Mouse (Mus musculus) stomach, postnatal 0 days (tissue): ENCODE measurements around the gene Plekhm1. TPM values are rescaled to one million over a fixed set of nuclear protein-coding genes. Genes with fewer than 3 reads are reported as not detected.

Experiments
- ATAC-seq: fragments of 200-750 bp; cut with Nextera tagmentation; 2 replicates; pipeline ENCODE4 v1.8.0; 2017; ENCODE audit not compliant: low FRiP score, low TSS enrichment
- DNase-seq: peaks from one replicate; pipeline ENCODE4 v3.0.0-alpha.2; 2016; ENCODE audit warnings: low spot score
- H3K27ac ChIP-seq: fragments of 300-500 bp; sonication (generic); replicated peaks from 2 replicates; pipeline ENCODE4 v1.5.1; 2014; ENCODE audit warnings: mild to moderate bottlenecking, control low read depth
- H3K27me3 ChIP-seq: fragments of 300-500 bp; sonication (generic); 2 replicates; pipeline ENCODE4 v1.6.1; 2014; ENCODE audit warnings: low read length; ENCODE audit not compliant: control insufficient read depth, insufficient read depth
- H3K36me3 ChIP-seq: fragments of 300-500 bp; sonication (generic); 2 replicates; pipeline ENCODE4 v1.6.1; 2014; ENCODE audit warnings: low read length, mixed read lengths; ENCODE audit not compliant: control insufficient read depth, insufficient read depth
- H3K4me1 ChIP-seq: fragments of 300-500 bp; sonication (generic); replicated peaks from 2 replicates; pipeline ENCODE4 v1.6.1; 2014; ENCODE audit warnings: antibody characterized with exemption; ENCODE audit not compliant: control insufficient read depth, insufficient read depth
- H3K4me2 ChIP-seq: fragments of 300-500 bp; sonication (generic); replicated peaks from 2 replicates; pipeline ENCODE4 v1.6.1; 2014; ENCODE audit warnings: low read depth, mild to moderate bottlenecking, control low read depth, moderate library complexity
- H3K4me3 ChIP-seq: fragments of 300-500 bp; sonication (generic); 2 replicates; pipeline ENCODE4 v1.5.1; 2014; ENCODE audit warnings: low read depth, low read length, control low read depth
- H3K9ac ChIP-seq: fragments of 300-500 bp; sonication (generic); 2 replicates; pipeline ENCODE4 v1.6.1; 2014; ENCODE audit warnings: mild to moderate bottlenecking, low read length, control low read depth, mixed read lengths
- H3K9me3 ChIP-seq: fragments of 300-500 bp; sonication (generic); 2 replicates; pipeline ENCODE4 v1.6.1; 2016; ENCODE audit warnings: low read length; ENCODE audit not compliant: control insufficient read depth
- CTCF ChIP-seq: IDR thresholded peaks from 2 replicates; pipeline ENCODE4 v1.5.1; 2016; ENCODE audit warnings: antibody characterized with exemption, low read depth, mild to moderate bottlenecking, moderate library complexity
- EP300 ChIP-seq: optimal IDR thresholded peaks from 2 replicates; pipeline ENCODE3; 2016; ENCODE audit warnings: antibody characterized with exemption
- WGBS: fragments of 180-500 bp; shearing (Covaris S2); extraction: QIAGEN DNeasy Blood & Tissue Kit; methylation state at CpG from one replicate; pipeline ENCODE4 v1.1.7; 2014; 5-methylcytosine and 5-hydroxymethylcytosine counted together
- polyA plus RNA-seq: library from polyadenylated mRNA; unstranded; fragments of >200 nt; fragmentation: Nextera tagmentation; extraction: Ambion mirVana; gene quantifications from 2 replicates; pipeline ENCODE4 v1.2.1, GENCODE M21; 2015

Gene Plekhm1
- polyA plus RNA-seq, 1 experiment from 2014 or later = 3.6 TPM

DNA sequence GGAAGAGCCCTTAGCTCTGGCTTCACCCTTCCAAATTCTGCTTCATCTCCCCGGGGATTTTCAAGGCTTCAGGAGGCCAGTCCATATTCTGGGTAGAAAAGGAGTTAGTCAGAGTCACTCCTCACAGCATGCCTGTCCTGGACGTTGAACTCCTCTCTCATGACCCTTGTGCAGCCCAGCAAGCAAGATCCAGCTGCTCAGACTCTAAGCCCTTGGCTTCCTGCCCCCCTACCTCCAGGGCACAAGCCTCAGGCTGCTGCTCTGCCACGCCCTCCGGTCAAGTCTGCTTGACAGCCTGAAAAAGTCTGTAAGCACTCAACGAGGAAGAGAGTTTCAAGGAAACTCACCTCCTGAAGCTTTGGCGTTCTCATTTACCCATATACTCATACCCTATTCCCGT, 5.9 kb downstream of the Plekhm1 start:
- no peaks in the 10 kb centered on the region for H3K4me1 ChIP-seq
- no peaks in the 10 kb centered on the region for H3K36me3 ChIP-seq
- no peaks in the 10 kb centered on the region for H3K9me3 ChIP-seq
- no peak overlapping the region for H3K4me3 ChIP-seq
- no peak overlapping the region for H3K9ac ChIP-seq
- H3K27ac ChIP-seq = no peak overlapping the region
- ATAC-seq = peak; percentile 68
- TF ChIP-seq CTCF = no peak
- TF ChIP-seq EP300 = no peak
- H3K4me2 ChIP-seq = no peak overlapping the region
- DNase-seq = peak; percentile 57
- 48% methylated on average over 7 of the region's 7 CpGs for WGBS
- no peaks in the 10 kb centered on the region for H3K27me3 ChIP-seq

DNA sequence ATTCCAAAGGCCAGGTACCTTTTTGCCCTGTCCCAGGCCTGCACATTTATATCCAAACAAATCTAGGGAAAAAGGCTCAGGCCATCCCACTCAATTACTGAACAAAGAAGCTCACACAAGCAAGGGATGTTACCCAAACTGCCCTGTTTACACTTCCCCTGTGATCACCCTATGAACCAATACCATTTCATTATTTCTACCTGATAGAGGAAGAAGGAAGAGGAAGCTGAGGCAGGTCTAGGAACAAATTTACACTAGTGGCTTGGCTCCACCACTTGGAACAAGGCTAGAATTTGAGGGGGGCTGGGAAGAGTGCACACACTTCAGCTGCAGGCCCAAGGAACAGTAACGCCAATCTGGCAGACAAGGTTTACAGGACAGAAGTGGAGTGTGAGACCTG, 6.7 kb downstream of the Plekhm1 start:
- H3K4me3 ChIP-seq = no peak overlapping the region
- H3K36me3 ChIP-seq = no peaks in the 10 kb centered on the region
- H3K9me3 ChIP-seq = no peaks in the 10 kb centered on the region
- ATAC-seq = no peak
- H3K27me3 ChIP-seq = no peaks in the 10 kb centered on the region
- no peak for TF ChIP-seq CTCF
- no peak for TF ChIP-seq EP300
- 74% methylated on average over 1 of the region's 1 CpGs for WGBS
- no peak overlapping the region for H3K4me2 ChIP-seq
- no peak overlapping the region for H3K9ac ChIP-seq
- DNase-seq = no peak
- no peak overlapping the region for H3K27ac ChIP-seq
- no peaks in the 10 kb centered on the region for H3K4me1 ChIP-seq

DNA sequence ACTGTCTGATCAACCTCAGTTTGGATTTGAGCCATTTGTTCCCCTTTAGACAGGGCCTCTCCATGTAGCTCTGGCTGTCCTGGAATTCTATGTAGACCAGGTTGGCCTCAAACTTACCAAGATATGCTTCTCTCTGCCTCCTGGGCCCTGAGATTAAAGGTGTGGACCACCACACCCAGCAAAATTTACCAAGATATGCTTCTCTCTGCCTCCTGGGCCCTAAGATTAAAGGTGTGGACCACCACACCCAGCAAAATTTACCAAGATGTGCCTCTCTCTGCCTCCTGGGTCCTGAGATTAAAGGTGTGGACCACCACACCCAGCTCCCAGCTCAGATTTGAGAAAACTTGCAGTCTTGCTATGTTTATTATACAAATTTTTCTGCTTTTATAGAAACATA, 7.9 kb downstream of the Plekhm1 start:
- H3K4me2 ChIP-seq = no peak overlapping the region
- no peak overlapping the region for H3K27ac ChIP-seq
- no peaks in the 10 kb centered on the region for H3K36me3 ChIP-seq
- no peaks in the 10 kb centered on the region for H3K27me3 ChIP-seq
- H3K9ac ChIP-seq = no peak overlapping the region
- no peaks in the 10 kb centered on the region for H3K4me1 ChIP-seq
- TF ChIP-seq EP300 (no peak), CTCF (no peak)
- H3K4me3 ChIP-seq = no peak overlapping the region
- ATAC-seq (no peak), DNase-seq (no peak)
- no peaks in the 10 kb centered on the region for H3K9me3 ChIP-seq

DNA sequence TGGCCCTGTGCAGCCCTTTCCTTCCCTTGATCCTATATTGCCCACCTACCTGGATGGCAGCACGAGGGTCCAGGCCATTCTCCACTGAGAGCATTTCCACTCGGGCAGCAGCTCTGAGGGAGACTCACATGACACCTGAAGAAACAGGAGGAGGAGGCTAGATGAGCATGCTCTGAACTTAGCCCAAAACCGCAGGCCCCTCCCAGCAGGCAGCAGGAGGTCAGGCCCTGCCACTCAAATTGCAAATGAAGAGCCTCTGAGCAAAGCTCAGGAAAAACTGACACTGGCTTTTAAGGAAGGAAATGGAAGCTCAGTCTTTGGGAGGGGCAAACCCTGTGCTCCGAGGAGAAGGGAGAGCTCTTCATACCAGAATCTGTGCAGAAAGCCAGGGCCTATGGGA, 8.7 kb downstream of the Plekhm1 start:
- no peak overlapping the region for H3K9ac ChIP-seq
- ATAC-seq = no peak
- WGBS = 59% methylated on average over 4 of the region's 4 CpGs
- no peak for DNase-seq
- H3K36me3 ChIP-seq = no peaks in the 10 kb centered on the region
- no peaks in the 10 kb centered on the region for H3K4me1 ChIP-seq
- H3K27me3 ChIP-seq = no peaks in the 10 kb centered on the region
- no peak overlapping the region for H3K4me3 ChIP-seq
- H3K9me3 ChIP-seq = no peaks in the 10 kb centered on the region
- TF ChIP-seq EP300 = no peak
- no peak for TF ChIP-seq CTCF
- H3K4me2 ChIP-seq = no peak overlapping the region
- H3K27ac ChIP-seq = no peak overlapping the region

DNA sequence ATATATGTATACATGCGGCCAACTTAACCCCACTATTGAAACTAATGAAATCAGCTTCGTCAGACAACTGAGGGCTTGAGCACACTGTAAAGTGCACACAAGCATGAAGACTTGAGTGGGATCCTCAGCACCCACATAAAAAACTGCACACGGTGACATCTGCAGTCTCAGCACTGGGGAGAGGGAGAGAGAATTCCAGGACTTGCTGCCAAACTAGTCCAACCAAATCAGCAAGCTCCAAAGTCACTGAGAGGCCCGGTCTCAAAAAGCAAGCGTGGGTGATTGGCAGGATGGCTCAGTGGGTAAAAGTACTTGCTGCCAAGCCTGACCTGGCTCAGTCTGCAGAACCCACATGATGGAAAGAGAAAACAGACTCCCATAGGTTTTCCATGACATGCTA, 9.7 kb downstream of the Plekhm1 start:
- H3K36me3 ChIP-seq = no peaks in the 10 kb centered on the region
- H3K9ac ChIP-seq = no peak overlapping the region
- no peak overlapping the region for H3K4me2 ChIP-seq
- H3K27ac ChIP-seq = no peak overlapping the region
- no peaks in the 10 kb centered on the region for H3K4me1 ChIP-seq
- H3K4me3 ChIP-seq = no peak overlapping the region
- TF ChIP-seq EP300 = no peak
- no peak for TF ChIP-seq CTCF
- ATAC-seq (no peak), DNase-seq (no peak)
- no peaks in the 10 kb centered on the region for H3K27me3 ChIP-seq
- no peaks in the 10 kb centered on the region for H3K9me3 ChIP-seq
- 84% methylated on average over 5 of the region's 5 CpGs for WGBS

DNA sequence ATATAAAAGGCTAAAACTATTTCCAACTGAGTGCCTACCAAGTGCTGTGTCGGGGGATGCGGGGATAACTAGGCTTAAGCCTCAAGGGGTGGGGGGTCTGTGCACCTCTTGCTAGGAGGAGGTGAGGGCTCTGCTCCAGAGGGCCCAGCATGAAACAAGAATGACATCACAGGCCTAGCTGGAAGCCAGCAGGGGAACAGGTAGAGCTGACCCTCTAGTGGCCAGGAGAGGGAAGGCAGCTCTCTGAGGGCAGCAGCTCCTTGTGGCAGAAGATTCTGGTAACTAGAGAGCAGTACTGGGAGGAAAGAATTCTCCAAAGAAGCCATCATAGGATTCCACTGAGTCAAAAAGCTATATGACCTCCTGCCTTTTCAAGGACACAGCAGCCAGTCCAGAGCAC, 10.3 kb downstream of the Plekhm1 start:
- peak; percentile 81 for DNase-seq
- Histone ChIP-seq H3K4me1 (no peaks in the 10 kb centered on the region), H3K4me3 (no peak overlapping the region), H3K27me3 (no peaks in the 10 kb centered on the region), H3K9me3 (no peaks in the 10 kb centered on the region), H3K27ac (no peak overlapping the region), H3K9ac (no peak overlapping the region), H3K4me2 (no peak overlapping the region), H3K36me3 (no peaks in the 10 kb centered on the region)
- WGBS = 60% methylated on average over 2 of the region's 2 CpGs
- peak; percentile 58 for ATAC-seq
- TF ChIP-seq EP300 = no peak
- TF ChIP-seq CTCF = peak; percentile 83

DNA sequence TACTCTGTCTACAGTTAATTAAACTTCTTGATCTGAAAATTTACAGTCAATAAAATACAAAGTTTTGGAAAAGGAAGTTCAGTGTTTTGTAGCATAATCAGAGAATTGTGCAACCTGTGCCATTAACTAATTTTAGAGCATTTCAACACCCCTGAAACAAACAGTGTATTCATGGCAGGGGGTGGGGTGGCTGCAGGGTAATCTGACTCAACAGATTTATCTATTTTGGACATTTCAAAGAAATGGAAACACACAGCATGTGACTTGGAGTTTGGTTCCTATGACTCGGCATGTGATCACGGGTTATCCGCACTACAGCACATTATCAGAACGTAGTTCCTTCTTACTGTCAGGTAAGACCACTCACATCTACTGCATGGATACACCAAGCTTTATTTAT, 12.5 kb downstream of the Plekhm1 start:
- no peak overlapping the region for H3K9ac ChIP-seq
- no peaks in the 10 kb centered on the region for H3K4me1 ChIP-seq
- no peaks in the 10 kb centered on the region for H3K27me3 ChIP-seq
- DNase-seq (no peak), ATAC-seq (no peak)
- WGBS = 79% methylated on average over 4 of the region's 4 CpGs
- H3K4me2 ChIP-seq = no peak overlapping the region
- TF ChIP-seq EP300 = no peak
- TF ChIP-seq CTCF = no peak
- H3K4me3 ChIP-seq = no peak overlapping the region
- no peak overlapping the region for H3K27ac ChIP-seq
- no peaks in the 10 kb centered on the region for H3K9me3 ChIP-seq
- H3K36me3 ChIP-seq = peaks cover 7% of the 10 kb centered on the region; the same call in 1 of the 2 replicates
